Mouse (Mus musculus) ovary, postnatal 36 days (tissue): ENCODE measurements at regions not wholly inside any gene's neighbourhood (a gene's known extent, or its start where the extent isn't known, plus 50 kb on each side); places are given as distances from the start of the nearest gene placed in this dataset.

ENCODE experiments used
- DNase-seq: peaks from one replicate; pipeline ENCODE4 v3.0.0; 2022; ENCODE audit warnings: low spot score, mixed read lengths

GRCm38 (mm10) chr15:70982719-70983118 is 2851.6 kb upstream of the Gm6569 start:
- DNase-seq: no peak

- DNase-seq: no peak
Observed at GRCm38 (mm10) chr15:70987973-70988570, 2846.3 kb upstream of the Gm6569 start.

GRCm38 (mm10) chr15:70993397-70993796 is 2841.0 kb upstream of the Gm6569 start:
- DNase-seq: no peak

- no peak for DNase-seq
Observed at GRCm38 (mm10) chr15:71010362-71010761, 2824.0 kb upstream of the Gm6569 start.

- no peak for DNase-seq
Observed at GRCm38 (mm10) chr15:71010773-71011172, 2823.6 kb upstream of the Gm6569 start.

- no peak for DNase-seq
Observed at GRCm38 (mm10) chr15:71054251-71054852, 2780.0 kb upstream of the Gm6569 start.

- DNase-seq: no peak
Observed at GRCm38 (mm10) chr15:71086367-71086997, 2747.9 kb upstream of the Gm6569 start.

GRCm38 (mm10) chr15:71099111-71099510 is 2735.2 kb upstream of the Gm6569 start:
- no peak for DNase-seq

- no peak for DNase-seq
Observed at GRCm38 (mm10) chr15:71129802-71130201, 2704.6 kb upstream of the Gm6569 start.

GRCm38 (mm10) chr15:71157680-71158079 is 2676.7 kb upstream of the Gm6569 start:
- DNase-seq: no peak

- no peak for DNase-seq
Observed at GRCm38 (mm10) chr15:71162097-71162496, 2672.3 kb upstream of the Gm6569 start.

- DNase-seq: no peak
Observed at GRCm38 (mm10) chr15:71195011-71195739, 2639.2 kb upstream of the Gm6569 start.

GRCm38 (mm10) chr15:71240647-71241351 is 2593.6 kb upstream of the Gm6569 start:
- peak; percentile 63 for DNase-seq

GRCm38 (mm10) chr15:71243539-71243938 is 2590.8 kb upstream of the Gm6569 start:
- no peak for DNase-seq

- no peak for DNase-seq
Observed at GRCm38 (mm10) chr15:71275876-71276565, 2558.3 kb upstream of the Gm6569 start.

- no peak for DNase-seq
Observed at GRCm38 (mm10) chr15:71276566-71276912, 2557.8 kb upstream of the Gm6569 start.

- DNase-seq: no peak
Observed at GRCm38 (mm10) chr15:71277388-71277787, 2557.0 kb upstream of the Gm6569 start.

- DNase-seq: no peak
Observed at GRCm38 (mm10) chr15:71283775-71284174, 2550.6 kb upstream of the Gm6569 start.

GRCm38 (mm10) chr15:71302541-71302940 is 2531.8 kb upstream of the Gm6569 start:
- DNase-seq: no peak

GRCm38 (mm10) chr15:71310230-71310629 is 2524.1 kb upstream of the Gm6569 start:
- no peak for DNase-seq

GRCm38 (mm10) chr15:71326596-71326995 is 2507.8 kb upstream of the Gm6569 start:
- DNase-seq: no peak
